Mouse (Mus musculus) inflammation-experienced regulatory T-cells (primary cell): ENCODE data around the gene Tubgcp4. TPM values are rescaled to one million over a fixed set of nuclear protein-coding genes. Genes with fewer than 3 reads are reported as not detected.

Experiments
- polyA plus RNA-seq, 2 experiments: library from polyadenylated mRNA; unstranded; fragments of 100-300 nt; shearing (Covaris generic); gene quantifications; one replicate each; pipeline ENCODE4 v1.2.1; 2017

Gene Tubgcp4
- 10 to 100 TPM; 76.3 to 77.3 TPM for polyA plus RNA-seq

GRCm38 (mm10) chr2:121170481-121170971 is at the start of gene Tubgcp4:
Gene Tubgcp4 (plus strand): TSS chr2:121170654.

GRCm38 (mm10) chr2:121140018-121140882 is 30.2 kb upstream of the Tubgcp4 start, which contains the start of the genes Adal and Lcmt2:
Gene Adal (plus strand): TSS chr2:121140428.
Gene Lcmt2 (minus strand): TSS chr2:121140653.

GRCm38 (mm10) chr2:121170980-121171742 is 707 bp downstream of the Tubgcp4 start, which contains the start of gene Zscan29:
Gene Zscan29 (minus strand): TSS chr2:121171125.

Other genes starting within 250 kb of the Tubgcp4 start
- 10 to 100 TPM; 51.6 to 63.6 TPM for gene Ubr1, start 199.9 kb upstream of the Tubgcp4 start, polyA plus RNA-seq
- 10 to 100 TPM; 28.1 to 38.0 TPM for gene Tmem62, start 193.6 kb upstream of the Tubgcp4 start, polyA plus RNA-seq
- 100 to 1,000 TPM; 137 to 151 TPM for gene Ccndbp1, start 162.3 kb upstream of the Tubgcp4 start, polyA plus RNA-seq
- under 1 TPM; 0.08 to 0.16 TPM for gene Epb42, start 133.6 kb upstream of the Tubgcp4 start, polyA plus RNA-seq
- gene Tgm5, start 84.8 kb upstream of the Tubgcp4 start, polyA plus RNA-seq, result under 1 TPM; 0.25 to 0.49 TPM
- under 1 TPM; 0.10 to 0.26 TPM for gene Tgm7, start 60.9 kb upstream of the Tubgcp4 start, polyA plus RNA-seq
- gene Adal, start 30.2 kb upstream of the Tubgcp4 start, polyA plus RNA-seq, result 10 to 100 TPM; 15.9 to 18.3 TPM
- 10 to 100 TPM; 18.4 to 29.0 TPM for gene Lcmt2, start 30.0 kb upstream of the Tubgcp4 start, polyA plus RNA-seq
- 10 to 100 TPM; 36.3 to 41.3 TPM for gene Zscan29, start 471 bp downstream of the Tubgcp4 start, polyA plus RNA-seq
- gene Trp53bp1, start 100.8 kb downstream of the Tubgcp4 start, polyA plus RNA-seq, result 10 to 100 TPM; 52.9 to 53.3 TPM
- gene Map1a, start 118.9 kb downstream of the Tubgcp4 start, polyA plus RNA-seq, result under 1 TPM; 0.18 to 0.20 TPM
- 10 to 100 TPM; 11.5 to 20.2 TPM for gene Ppip5k1, start 184.7 kb downstream of the Tubgcp4 start, polyA plus RNA-seq
- 1 to 10 TPM in 1 of 2 experiments, under 1 TPM in 1; 0.73 to 3.3 TPM for gene Ckmt1, start 187.1 kb downstream of the Tubgcp4 start, polyA plus RNA-seq
- gene Strc, start 216.5 kb downstream of the Tubgcp4 start, polyA plus RNA-seq, result under 1 TPM in 1 of 2 experiments, not detected in 1; 0.21 TPM
- 100 to 1,000 TPM; 670 to 712 TPM for gene Pdia3, start 243.1 kb downstream of the Tubgcp4 start, polyA plus RNA-seq
- 1 to 10 TPM; 3.0 to 3.9 TPM for gene Catsper2, start 243.1 kb downstream of the Tubgcp4 start, polyA plus RNA-seq